Mouse (Mus musculus) embryo, embryonic 10.5 days (tissue): Measurements from ENCODE around the gene Slc9c1.
"Not testable (repeated sequence)": the region's sequence is repeated elsewhere in the genome, so short reads cannot be mapped to it uniquely, and the experiment has no call there.

Experiments
- DNase-seq: peaks from one replicate; pipeline ENCODE4 v3.0.0-alpha.2; 2015; ENCODE audit warnings: low spot score

The Slc9c1 gene

DNA sequence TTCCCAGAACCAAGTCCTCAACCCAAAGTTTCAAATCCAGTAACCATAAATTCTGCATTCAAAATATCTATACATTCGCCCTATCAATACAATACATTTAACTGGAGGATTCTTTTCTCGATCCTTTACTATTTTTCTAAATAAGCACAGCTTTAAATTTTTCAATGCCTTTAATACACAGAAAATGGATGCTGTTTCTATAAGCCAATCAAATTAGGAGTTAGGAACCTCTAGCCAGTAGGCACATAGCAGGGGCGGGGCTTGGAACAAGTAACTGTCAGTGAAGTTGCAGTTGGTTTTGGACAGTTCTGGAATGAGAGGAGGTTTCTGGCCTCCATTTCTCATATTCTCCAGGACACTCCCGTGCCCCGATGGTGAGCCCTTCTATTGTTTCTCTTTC lies at the start of gene Slc9c1:
TSS of gene Slc9c1 (plus strand) at position 301 of the 400 bp plus-strand sequence.
- DNase-seq = no peak

DNA sequence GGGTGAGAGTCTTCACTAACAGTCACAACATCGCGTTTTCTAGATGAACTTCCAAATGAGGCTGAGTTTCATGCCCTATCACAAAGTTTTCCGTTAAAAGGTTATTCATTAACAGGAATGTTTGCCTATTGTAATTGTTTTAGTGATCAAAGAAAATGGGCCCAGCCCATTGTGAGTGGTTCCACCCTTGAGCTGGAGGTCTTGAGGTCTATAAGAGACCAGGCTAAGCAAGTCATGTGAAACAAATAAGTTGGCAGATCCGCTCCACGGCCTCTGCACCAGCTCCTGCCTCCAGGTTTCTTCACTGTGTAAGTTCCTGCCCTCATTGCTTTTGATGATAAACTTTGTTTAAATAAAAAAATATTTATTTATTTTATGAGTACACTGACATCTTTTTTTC lies 42.2 kb upstream of the Slc9c1 start, which contains the start of gene Gm609:
TSS of gene Gm609 (minus strand) at position 43 of the 400 bp plus-strand sequence.
- DNase-seq = no peak

DNA sequence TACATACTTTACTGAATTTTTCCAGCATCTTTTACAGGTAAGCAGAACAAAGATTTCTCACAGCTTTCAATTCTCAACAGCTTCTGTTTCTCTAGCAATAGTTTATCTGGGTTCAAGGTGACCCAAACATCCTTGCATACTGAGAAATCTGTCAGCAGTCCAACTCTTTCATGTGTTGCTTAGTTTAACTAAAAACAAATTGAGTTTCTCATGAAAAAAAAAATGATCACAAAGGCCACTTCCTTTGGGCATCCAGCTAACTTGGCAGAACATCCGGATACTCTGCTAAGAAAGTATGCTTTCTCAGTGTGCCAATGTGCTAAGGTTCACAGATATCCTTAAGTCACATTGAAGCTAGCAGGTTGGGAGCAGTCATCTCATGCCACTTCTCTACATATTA lies 39.8 kb upstream of the Slc9c1 start:
- no peak for DNase-seq

DNA sequence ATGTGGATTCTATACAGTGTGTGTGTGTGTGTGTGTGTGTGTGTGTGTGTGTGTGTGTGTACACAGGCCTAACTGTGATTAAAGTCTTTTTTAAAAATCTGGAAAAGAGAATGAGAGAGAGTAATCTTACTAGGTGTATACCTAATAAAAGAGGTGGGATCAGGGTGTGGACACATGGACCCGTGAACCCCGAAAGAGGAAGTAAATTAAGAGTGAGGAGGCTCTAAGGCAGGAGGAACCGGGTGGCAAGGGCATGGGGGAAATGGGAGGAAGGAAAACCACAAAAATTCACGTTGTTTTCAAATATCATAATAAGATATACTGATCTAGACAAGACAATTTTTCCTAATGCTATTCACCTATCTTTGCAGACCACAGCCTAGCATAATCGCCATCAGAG lies 9.6 kb upstream of the Slc9c1 start:
- no peak for DNase-seq

DNA sequence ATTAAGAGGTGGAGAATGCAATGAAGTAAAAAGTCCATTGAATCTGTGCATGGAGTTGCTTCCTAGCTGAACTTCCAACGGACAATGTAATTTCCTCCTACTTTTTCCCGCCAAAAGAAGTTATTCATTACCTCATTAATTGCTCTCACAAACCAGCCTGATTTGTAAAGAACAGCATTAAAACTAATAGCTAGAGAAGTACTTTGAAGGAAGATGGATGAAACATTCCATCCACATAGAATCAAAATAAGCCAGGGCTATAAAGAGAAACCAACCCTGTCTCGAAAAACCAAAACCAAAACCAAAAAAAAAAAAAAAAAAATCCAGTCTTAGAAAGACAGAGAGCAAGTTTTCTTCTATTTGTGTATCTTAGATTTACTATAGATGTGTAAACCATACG lies 3.2 kb upstream of the Slc9c1 start, which contains the start of gene Gm17783:
TSS of gene Gm17783 (minus strand) at position 101 of the 400 bp plus-strand sequence.
- no peak for DNase-seq

DNA sequence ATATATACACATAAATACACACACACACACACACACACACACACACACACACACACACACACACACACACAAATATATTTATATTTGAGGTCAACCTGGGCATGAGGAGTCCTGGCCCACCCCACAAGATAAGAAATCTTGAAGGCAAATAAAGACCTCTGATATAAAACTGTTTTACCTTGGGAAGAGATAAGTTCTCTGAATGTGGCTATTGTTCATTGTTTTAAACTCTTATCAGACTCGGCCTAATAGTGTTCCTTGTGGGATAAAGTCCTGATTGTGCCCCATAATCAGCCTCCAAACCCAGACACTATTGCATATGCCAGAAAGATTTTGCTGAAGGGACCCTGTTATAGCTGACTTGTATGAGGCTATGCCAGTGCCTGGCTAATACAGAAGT lies 3.2 kb downstream of the Slc9c1 start:
- not testable (repeated sequence) for DNase-seq

DNA sequence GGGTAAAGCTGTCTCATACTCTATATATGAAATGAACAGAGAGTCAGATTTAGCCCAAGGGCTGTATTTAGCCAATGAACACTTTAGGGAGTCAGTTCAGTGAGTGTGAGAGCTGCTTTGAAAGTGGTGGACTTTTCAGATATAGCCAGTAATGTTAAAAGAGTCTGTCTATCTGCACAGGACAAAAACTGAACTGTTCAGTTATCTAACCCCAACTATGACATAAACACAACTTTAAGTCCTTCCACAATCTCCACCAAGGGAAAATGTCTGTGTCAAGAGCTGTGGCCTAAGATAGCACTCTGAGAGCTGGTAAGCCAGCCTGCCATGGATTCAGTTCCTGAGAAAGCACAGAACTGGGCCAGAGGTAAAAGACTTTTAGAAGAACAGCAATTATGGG lies 7.0 kb downstream of the Slc9c1 start:
- DNase-seq = no peak

DNA sequence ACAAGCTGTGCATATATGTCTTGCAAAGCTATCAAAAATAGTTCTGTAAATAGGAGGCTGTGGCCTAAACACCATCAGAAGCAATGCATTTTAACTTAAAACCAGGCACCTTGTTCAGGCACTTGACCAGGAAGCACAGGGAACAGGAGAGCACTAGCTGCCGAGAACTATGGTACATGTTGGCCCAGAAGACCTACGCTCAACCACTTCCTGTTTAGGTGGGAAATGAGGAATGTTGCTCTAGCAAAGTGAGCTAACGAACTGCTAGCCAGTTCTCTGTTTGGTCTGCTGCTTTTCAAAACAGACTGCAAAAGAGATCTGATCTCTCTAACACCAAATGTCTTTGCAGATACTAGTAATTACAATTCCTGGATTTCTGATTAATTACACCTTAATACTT lies 9.2 kb downstream of the Slc9c1 start:
- no peak for DNase-seq

DNA sequence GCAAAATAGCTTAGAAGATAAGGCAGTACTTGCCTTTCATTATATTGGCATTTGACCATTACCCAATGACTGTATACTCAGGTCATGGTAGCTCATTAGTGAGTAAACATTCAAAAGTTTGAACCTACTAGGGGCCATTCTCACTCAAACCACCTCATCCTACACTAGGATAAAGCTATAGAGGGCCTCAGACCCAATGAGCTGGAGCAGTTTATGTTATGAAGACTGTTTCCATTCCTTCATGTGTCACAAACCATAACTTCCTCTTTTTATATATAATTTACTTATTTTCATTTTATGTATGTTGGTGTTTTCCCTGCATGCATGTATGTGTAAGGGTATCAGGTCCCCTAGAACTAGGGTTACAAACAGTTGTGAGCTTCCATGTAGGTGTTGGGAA lies 12.9 kb downstream of the Slc9c1 start:
- no peak for DNase-seq

DNA sequence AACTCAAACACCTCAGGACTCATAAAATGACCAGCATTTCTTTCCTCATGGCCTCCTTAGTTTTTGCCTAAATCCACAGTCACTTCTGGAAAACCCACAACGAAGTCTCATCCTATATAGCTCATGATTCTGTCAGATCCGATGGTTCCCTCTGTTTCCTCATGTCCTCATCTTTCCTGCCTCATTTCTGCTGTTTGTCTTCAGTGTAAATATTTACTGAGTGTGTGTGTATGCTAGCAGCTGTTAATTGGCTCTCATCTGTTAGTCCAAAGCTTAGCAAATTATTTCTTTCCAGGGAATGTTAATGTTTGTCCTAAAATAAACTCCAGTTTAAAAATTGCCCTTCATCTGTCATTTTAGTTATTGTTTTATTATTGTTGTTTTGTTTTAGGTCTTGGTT lies 16.5 kb downstream of the Slc9c1 start:
- no peak for DNase-seq

DNA sequence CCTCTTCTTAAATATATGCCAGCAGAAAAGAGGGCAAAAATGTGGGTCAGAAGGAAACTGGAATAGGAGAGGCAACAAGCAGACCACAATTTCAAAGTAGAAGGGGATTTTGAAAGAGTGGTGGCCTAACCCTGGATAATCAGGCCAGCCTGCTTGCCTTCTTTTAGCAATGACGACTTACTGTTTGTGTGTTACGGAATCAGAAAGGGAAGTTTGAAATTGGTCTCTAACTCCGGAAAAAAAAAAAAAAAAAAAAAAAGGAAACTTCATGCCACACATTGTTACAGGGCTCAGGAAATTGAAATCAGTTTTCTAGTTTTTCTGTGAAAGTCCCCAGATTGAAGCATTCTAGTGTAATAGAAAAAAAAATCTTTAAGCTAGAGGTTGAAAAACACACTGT lies 26.6 kb downstream of the Slc9c1 start:
- no peak for DNase-seq

DNA sequence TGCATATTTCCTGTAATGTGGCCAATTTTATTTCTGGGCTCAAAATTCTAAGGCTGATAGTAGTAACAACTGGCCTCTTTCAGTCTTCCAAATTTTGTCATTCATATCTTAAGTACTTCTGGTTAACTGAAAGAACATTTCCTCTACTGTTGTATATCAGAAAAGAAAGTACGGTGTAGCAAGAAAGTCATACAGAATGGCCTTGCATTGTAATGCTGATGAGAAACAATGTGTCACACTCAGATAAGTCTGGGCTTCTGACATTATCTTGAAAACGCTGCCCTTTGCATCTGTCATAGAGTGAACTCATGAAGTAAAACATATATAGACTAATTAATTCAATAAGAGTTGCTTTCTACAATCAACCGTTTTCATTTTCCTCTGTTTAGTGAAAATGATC lies 37.2 kb downstream of the Slc9c1 start:
- no peak for DNase-seq

DNA sequence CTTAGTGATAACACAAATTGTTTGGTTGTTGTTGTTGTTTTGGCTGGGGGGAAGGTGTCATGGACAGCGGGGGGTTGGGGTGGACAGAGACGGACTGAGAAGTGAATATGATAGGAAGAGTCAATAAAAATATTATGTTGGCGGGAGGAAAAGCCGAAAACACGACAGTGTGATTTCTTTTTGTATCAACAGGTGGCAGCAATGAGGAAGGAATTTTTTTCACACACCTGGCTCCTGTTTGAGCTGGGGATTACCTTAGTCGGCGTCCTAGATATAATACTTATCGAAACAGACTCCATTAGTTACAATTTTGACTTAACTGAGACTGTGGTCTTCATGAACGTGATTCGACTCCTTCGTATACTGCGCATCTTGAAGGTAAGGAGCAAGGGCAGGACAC lies 44.8 kb downstream of the Slc9c1 start:
- no peak for DNase-seq

DNA sequence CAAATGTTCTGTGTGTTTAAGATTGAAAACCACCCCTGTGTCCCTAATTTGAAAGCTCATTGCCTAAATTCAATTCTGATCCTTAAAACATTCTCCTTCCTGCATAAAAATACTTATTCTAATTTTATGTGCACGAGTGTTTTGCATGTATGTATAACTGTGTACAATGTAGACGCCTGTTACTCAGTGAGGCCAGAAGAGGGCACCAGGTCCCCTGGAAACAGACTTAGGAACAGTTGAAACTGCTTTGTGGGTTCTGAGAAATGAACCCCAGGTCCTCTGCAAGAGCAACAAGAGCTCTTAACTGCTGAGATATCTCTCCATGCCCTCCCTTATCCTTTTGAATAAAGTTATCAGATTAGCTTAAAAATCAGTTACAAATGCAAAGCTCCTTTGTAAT lies 47.4 kb downstream of the Slc9c1 start:
- DNase-seq = peak; percentile 28

DNA sequence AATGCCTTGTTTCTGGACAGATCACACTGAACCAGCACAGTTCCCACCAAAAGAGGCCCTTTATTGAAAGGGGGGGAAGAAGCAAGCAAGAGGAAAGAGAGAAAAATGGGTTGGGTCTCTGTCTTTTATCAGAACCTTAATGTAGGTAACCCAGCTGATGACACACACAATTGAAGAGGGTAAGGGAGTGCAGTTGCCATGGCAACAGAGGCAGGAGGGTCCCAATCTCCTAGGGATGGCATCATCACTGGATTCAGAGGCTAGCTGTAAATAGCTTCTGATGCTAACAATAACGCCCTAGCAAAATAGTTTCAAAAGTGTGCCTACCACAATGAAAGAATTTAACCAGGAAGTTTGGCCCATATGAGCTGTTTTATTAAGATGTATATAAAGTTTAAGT lies 58.5 kb downstream of the Slc9c1 start:
- DNase-seq = no peak

DNA sequence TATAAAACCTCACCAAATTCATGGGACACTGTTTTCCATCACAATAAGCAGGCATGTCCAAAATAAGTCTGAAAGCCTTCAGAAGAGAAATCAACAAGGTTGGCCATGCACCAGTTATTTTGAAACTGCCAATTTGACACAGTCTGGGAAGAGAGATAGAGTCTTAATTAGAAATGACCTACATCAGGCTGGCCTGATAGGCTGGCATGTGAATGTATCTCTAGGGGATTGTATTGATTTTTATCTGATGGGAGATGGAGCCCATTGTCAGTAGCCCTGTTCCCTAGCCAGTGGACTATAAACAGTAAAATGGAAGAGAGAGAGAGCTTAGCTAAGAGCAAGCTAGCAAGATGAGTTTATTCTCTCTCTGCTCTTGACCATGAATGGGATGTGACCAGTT lies 60.4 kb downstream of the Slc9c1 start:
- DNase-seq = no peak

DNA sequence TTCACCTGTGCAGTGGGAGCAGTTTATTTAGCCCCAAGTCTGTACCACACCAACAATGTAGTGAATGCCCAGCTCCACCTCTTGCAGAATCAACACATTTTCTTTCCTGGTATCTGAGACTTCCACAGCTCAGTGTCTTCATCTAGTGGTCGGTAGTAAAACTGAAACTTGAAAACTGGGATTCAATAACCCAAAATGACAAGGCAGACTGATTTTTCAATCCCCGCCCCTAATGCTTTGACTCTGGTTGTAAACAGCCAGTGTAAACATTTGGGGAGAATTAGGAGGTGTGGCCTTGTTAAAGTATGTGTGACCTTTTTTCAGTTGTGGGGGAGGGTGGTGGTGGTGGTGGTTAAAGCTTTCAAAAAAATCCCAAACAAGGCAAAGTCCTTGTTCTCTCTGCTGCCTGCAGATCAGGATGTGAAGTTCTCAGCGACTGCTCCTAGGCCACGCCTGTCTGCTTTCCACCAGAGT lies 73.4 kb downstream of the Slc9c1 start:
- DNase-seq = peak; percentile 21

DNA sequence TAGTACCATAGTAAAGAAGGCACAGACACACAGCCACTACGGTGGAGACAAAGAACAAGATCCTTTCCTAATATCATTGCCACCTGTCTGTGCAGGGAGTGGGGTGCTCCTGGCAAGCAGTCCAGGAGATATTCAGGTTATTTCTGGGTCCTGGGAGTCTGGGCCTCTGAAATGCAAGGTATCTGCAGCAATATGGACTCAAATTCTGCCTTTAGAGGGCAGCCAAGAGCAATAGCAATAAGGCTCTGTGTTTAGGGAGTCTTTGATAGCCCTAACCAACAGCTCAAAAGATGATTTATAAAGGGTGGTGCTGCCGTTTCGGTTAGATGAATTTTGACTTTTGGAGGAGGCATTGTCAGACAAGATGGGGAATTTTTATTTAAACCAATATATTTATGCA lies 74.2 kb downstream of the Slc9c1 start:
- peak; percentile 46 for DNase-seq

DNA sequence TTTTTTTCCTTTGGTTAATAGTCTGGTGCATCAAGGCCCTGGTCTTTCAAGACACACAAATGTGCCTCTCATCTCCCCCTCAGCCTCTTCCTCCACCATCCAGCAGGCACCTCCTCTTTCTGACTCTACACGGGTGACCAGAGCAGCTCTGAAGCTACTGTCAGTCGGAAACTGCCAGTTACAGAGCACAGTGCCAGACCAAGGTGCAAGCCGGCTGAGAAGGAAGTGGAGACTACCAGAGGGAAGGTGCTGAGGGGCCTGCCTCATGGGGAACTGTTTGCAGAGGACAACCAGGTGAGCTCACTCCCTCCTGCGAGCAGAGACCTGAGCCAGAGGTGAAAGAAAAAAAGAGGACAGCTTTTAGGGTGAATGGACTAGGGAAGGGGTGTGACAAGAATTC lies 75.2 kb downstream of the Slc9c1 start, which contains the start of gene Gcsam:
TSS of gene Gcsam (plus strand) at position 114 of the 400 bp plus-strand sequence.
- DNase-seq = no peak

DNA sequence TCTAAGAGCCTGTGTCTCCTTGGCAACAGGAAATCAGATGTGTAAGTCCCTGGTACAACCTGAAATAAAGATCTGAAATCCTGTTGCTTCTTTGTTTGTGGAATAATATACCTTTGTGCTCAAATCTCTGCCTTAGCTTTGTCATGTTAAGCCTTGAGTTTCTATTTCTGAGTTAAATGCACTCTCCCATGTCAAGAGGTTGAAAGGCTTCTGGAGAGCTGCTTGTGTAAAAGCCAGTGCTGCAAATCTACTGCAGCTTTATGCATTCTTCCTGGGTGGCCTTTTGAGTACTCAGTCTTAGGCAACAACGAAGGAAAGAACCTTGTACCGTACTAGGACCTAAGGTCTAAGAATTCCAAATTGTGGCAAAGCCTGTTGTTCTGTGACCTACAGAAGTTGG lies 78.1 kb downstream of the Slc9c1 start:
- no peak for DNase-seq

DNA sequence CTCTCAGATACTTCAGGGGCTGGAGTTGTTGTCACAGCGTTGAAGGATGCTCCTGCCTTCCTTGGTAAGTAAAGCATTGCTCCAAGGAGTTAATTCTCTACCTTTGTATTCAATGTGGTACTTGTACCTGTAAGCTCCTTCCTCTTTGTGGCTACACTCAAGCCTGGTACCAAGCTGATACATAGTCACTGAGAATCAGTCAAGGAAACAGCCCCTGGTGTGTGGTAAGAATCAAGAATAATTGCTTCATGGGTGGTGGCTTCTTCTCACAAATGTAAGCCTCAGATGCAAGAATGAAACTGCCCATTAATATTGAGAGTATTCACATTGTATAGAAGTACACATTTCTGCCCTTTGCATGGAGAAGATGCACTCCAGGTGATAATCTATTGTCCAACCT lies 80.8 kb downstream of the Slc9c1 start:
- DNase-seq = no peak

DNA sequence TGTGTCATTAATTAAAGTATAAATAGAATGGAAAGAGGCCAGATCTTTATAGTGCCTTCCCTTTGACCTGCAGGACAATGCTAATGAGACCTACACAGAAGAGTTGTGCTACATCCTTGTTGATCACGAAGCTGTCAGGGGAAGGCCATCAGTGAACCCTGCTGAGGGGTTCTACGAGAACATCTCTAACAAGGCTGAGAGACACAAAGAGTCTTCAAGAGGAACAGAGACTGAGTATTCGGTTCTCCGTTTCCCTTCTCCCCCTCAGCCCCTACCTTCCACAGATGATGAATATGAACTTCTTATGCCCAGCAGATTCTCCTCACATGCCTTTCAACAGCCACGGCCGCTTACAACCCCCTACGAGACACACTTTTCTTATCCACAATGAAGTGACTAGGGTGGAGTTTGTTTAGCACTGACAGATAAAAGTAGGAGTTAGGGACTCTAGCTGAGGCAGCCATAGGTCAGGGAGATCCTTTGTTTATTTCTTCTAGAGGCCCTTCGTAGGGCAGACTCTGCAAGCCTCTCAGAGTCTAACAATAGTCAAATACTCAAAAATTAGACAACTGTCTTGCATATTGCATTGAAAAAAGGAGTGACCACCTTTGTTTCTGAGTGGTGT lies 84.8 kb downstream of the Slc9c1 start:
- DNase-seq = no peak

DNA sequence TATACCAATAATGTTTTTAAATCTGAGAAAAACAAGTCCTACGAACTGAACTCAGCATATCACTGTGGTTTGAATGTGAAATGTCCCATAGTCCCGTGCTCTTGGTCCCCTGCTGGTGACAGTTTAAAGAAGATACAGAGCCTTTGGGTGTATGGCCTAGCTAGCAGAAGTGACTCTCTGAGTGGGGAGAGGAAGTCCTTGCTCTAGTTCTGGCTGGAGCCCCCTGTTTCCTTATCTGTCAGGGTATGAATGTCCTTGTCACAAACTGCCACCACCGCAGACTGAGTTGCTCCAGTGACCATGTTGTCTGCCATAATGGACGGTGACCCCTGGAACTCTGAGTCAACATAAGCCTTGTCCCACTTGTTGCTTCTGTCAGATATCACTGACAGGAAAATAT lies 88.1 kb downstream of the Slc9c1 start:
- DNase-seq = no peak

DNA sequence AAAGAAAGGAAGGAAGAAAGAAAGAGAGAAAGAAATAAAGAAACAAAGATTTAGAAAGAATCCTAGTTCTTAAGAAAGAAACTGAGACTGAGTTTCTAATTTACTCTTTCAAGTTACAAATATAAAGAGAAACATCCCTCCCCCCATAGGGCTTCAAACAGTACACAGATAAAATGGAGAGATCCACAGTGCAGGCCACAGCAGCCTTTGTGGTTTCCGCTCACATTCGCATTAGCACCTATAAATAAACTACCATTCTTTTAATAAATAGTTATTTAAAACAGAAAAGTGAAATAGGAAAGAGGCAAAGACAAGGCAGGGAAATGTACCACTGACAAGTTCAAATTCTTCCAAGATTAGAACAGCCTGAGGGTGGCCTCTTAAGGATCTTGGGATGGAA lies 89.7 kb downstream of the Slc9c1 start:
- DNase-seq = no peak
